ENCODE assay signal across 23 mouse cellular contexts in genomic region chr10:96342476-96342875, GRCm38 (mm10).
DNase-seq lines count a peak whose midpoint lies in the region; ATAC-seq and TF ChIP-seq lines count a peak whose summit lies in the region.
"Had no signal": no experiment of that assay in that cellular context is flagged by ENCODE, and none has a peak within 500 bp of the region (broad histone marks: within the 10 kb centered on the region; RNA-seq: fewer than 3 reads in every experiment).

No protein-coding gene starts in this region.

- WGBS in kidney, embryonic 16.5 days: 36% methylated on average over 3 of the region's 3 CpGs
- WGBS in stomach, embryonic 15.5 days: 56% methylated on average over 3 of the region's 3 CpGs
- 55% methylated on average over 3 of the region's 3 CpGs for WGBS in stomach, postnatal 0 days

- intact Hi-C loops in left cerebral cortex, postnatal 25 days (cut with DNase I): no loop called here

- H3K4me2 ChIP-seq in kidney, embryonic 16.5 days (replicated peaks; ENCODE audit: low read depth, low read length): no peak overlapping the region
- H3K4me2 ChIP-seq in stomach, embryonic 15.5 days: no peak overlapping the region
- no peak overlapping the region for H3K4me2 ChIP-seq in stomach, postnatal 0 days (replicated peaks; ENCODE audit: low read depth)
- H3K4me2 ChIP-seq: embryonic facial prominence, embryonic 15.5 days; hindbrain, embryonic 15.5 days; limb, embryonic 12.5 days; liver, embryonic 11.5 days; midbrain, embryonic 12.5 days had no signal

- no peaks in the 10 kb centered on the region for H3K36me3 ChIP-seq in kidney, embryonic 16.5 days (ENCODE audit: insufficient read depth, low read length)
- no peaks in the 10 kb centered on the region for H3K36me3 ChIP-seq in stomach, embryonic 15.5 days
- H3K36me3 ChIP-seq in stomach, postnatal 0 days (ENCODE audit: control insufficient read depth, insufficient read depth, low read length): no peaks in the 10 kb centered on the region
- H3K36me3 ChIP-seq: embryonic facial prominence, embryonic 15.5 days; forebrain, embryonic 10.5 days; hindbrain, embryonic 15.5 days; limb, embryonic 12.5 days; midbrain, embryonic 12.5 days had no signal

- H3K4me1 ChIP-seq in kidney, embryonic 16.5 days (ENCODE audit: insufficient read depth, low read length): 0 out of 2 replicates have a peak, but pooled peaks cover 3% of the 10 kb centered on the region
- H3K4me1 ChIP-seq in stomach, embryonic 15.5 days: no peaks in the 10 kb centered on the region
- no peaks in the 10 kb centered on the region for H3K4me1 ChIP-seq in stomach, postnatal 0 days (replicated peaks; ENCODE audit: control insufficient read depth, insufficient read depth)
- H3K4me1 ChIP-seq: embryonic facial prominence, embryonic 15.5 days; hindbrain, embryonic 15.5 days; limb, embryonic 12.5 days; midbrain, embryonic 12.5 days had no signal

- 0 out of 2 replicates have a peak, but pooled peaks have one; percentile 51 for ATAC-seq in kidney, embryonic 16.5 days (ENCODE audit: low FRiP score, low TSS enrichment)
- ATAC-seq in stomach, embryonic 15.5 days (ENCODE audit: insufficient read depth, low FRiP score, low read depth): 0 out of 2 replicates have a peak, but pooled peaks have one; percentile 18
- no peak for ATAC-seq in stomach, postnatal 0 days (ENCODE audit: low FRiP score, low TSS enrichment)
- ATAC-seq: forebrain, embryonic 16.5 days; liver, postnatal 0 days had no signal

- no peak overlapping the region for H3K4me3 ChIP-seq in kidney, embryonic 16.5 days (ENCODE audit: low read length)
- no peak overlapping the region for H3K4me3 ChIP-seq in stomach, embryonic 15.5 days (replicated peaks)
- H3K4me3 ChIP-seq in stomach, postnatal 0 days (ENCODE audit: low read depth, low read length): no peak overlapping the region
- H3K4me3 ChIP-seq: embryonic facial prominence, embryonic 15.5 days; forebrain, embryonic 10.5 days; hindbrain, embryonic 15.5 days; limb, embryonic 12.5 days; midbrain, embryonic 12.5 days had no signal

- no peaks in the 10 kb centered on the region for H3K27me3 ChIP-seq in kidney, embryonic 16.5 days (ENCODE audit: insufficient read depth, low read length)
- H3K27me3 ChIP-seq in stomach, embryonic 15.5 days (replicated peaks): no peaks in the 10 kb centered on the region
- H3K27me3 ChIP-seq in stomach, postnatal 0 days (ENCODE audit: control insufficient read depth, insufficient read depth, low read length): no peaks in the 10 kb centered on the region
- H3K27me3 ChIP-seq: embryonic facial prominence, embryonic 15.5 days; hindbrain, embryonic 15.5 days; limb, embryonic 12.5 days; midbrain, embryonic 12.5 days had no signal

- no peak for TF ChIP-seq EP300 in stomach, postnatal 0 days (optimal IDR thresholded peaks at IDR 0.05)

- no peaks in the 10 kb centered on the region for H3K9me3 ChIP-seq in kidney, embryonic 16.5 days (ENCODE audit: low read length)
- no peaks in the 10 kb centered on the region for H3K9me3 ChIP-seq in stomach, embryonic 15.5 days
- H3K9me3 ChIP-seq in stomach, postnatal 0 days (ENCODE audit: control insufficient read depth, low read length): no peaks in the 10 kb centered on the region
- H3K9me3 ChIP-seq: embryonic facial prominence, embryonic 15.5 days; forebrain, embryonic 10.5 days; hindbrain, embryonic 15.5 days; limb, embryonic 12.5 days; midbrain, embryonic 12.5 days had no signal

- no peak for DNase-seq in kidney, adult 11 months
- no peak for DNase-seq in stomach, postnatal 0 days (ENCODE audit: low spot score)
- peak; percentile 47 for DNase-seq in lung, postnatal 10 days
- no peak for DNase-seq in left cerebral cortex, postnatal 25 days (ENCODE audit: low spot score in 2 of 2)
- DNase-seq in thymus, adult 18-20 months: no peak
- DNase-seq: cerebellum, adult 11 months; cerebellum, adult 9-11 months; gastrocnemius, postnatal 10 days; heart, postnatal 4 days; kidney, postnatal 25 days; layer of hippocampus, postnatal 36 days; liver, postnatal 0 days; right cerebral cortex, postnatal 14 days; thymus, postnatal 25 days had no signal

- TF ChIP-seq CTCF in stomach, postnatal 0 days (IDR thresholded peaks at IDR 0.05; ENCODE audit: low read depth): no peak

- no peak overlapping the region for H3K9ac ChIP-seq in kidney, embryonic 16.5 days (replicated peaks; ENCODE audit: low read length)
- no peak overlapping the region for H3K9ac ChIP-seq in stomach, embryonic 15.5 days
- H3K9ac ChIP-seq in stomach, postnatal 0 days (ENCODE audit: low read length): no peak overlapping the region
- H3K9ac ChIP-seq: embryonic facial prominence, embryonic 15.5 days; hindbrain, embryonic 15.5 days; limb, embryonic 12.5 days; liver, postnatal 0 days; midbrain, embryonic 12.5 days had no signal

- no peak overlapping the region for H3K27ac ChIP-seq in kidney, embryonic 16.5 days (ENCODE audit: low read length)
- H3K27ac ChIP-seq in stomach, embryonic 15.5 days: no peak overlapping the region
- no peak overlapping the region for H3K27ac ChIP-seq in stomach, postnatal 0 days (replicated peaks)
- H3K27ac ChIP-seq: embryonic facial prominence, embryonic 15.5 days; forebrain, embryonic 10.5 days; hindbrain, embryonic 15.5 days; limb, embryonic 12.5 days; midbrain, embryonic 12.5 days had no signal
